Mouse (Mus musculus) heart, embryonic 10.5 days (tissue): ENCODE results near the gene Gm10197. TPM values are rescaled to one million over a fixed set of nuclear protein-coding genes. Genes with fewer than 3 reads are reported as not detected.
A peak's percentile ranks its signal among the peaks of the same experiment; 100 is the strongest.
"Not testable (repeated sequence)": the region's sequence is repeated elsewhere in the genome, so short reads cannot be mapped to it uniquely, and the experiment has no call there.

Experiments
- DNase-seq: peaks from one replicate; pipeline ENCODE4 v3.0.0-alpha.2; 2017; ENCODE audit warnings: low spot score
- H3K27ac ChIP-seq: fragments of 300-500 bp; sonication (generic); 2 replicates; pipeline ENCODE4 v1.5.1; 2016; ENCODE audit warnings: mild to moderate bottlenecking
- H3K27me3 ChIP-seq: fragments of 300-500 bp; sonication (generic); 2 replicates; pipeline ENCODE4 v1.6.1; 2016; ENCODE audit warnings: mild to moderate bottlenecking; ENCODE audit not compliant: poor library complexity, insufficient read depth, severe bottlenecking
- H3K36me3 ChIP-seq: fragments of 300-500 bp; sonication (generic); 2 replicates; pipeline ENCODE4 v1.6.1; 2016; ENCODE audit warnings: mild to moderate bottlenecking, moderate library complexity
- H3K4me1 ChIP-seq: fragments of 300-500 bp; sonication (generic); 2 replicates; pipeline ENCODE4 v1.6.1; 2016; ENCODE audit warnings: mild to moderate bottlenecking
- H3K4me3 ChIP-seq: fragments of 300-500 bp; sonication (generic); 2 replicates; pipeline ENCODE4 v1.5.1; 2016; ENCODE audit warnings: mild to moderate bottlenecking, moderate library complexity
- H3K9me3 ChIP-seq: fragments of 300-500 bp; sonication (generic); 2 replicates; pipeline ENCODE4 v1.6.1; 2016; ENCODE audit warnings: mild to moderate bottlenecking, moderate library complexity
- WGBS: fragments of 180-500 bp; shearing (Covaris S2); methylation state at CpG from one replicate; pipeline ENCODE4 v1.1.7; 2016; 5-methylcytosine and 5-hydroxymethylcytosine counted together
- polyA plus RNA-seq: library from polyadenylated mRNA; unstranded; fragments of >200 nt; fragmentation: Nextera tagmentation; extraction: Ambion mirVana; gene quantifications from 2 replicates; pipeline ENCODE4 v1.2.1, GENCODE M21; 2016

The Gm10197 gene
- polyA plus RNA-seq, 1 experiment from 2014 or later = not detected

DNA sequence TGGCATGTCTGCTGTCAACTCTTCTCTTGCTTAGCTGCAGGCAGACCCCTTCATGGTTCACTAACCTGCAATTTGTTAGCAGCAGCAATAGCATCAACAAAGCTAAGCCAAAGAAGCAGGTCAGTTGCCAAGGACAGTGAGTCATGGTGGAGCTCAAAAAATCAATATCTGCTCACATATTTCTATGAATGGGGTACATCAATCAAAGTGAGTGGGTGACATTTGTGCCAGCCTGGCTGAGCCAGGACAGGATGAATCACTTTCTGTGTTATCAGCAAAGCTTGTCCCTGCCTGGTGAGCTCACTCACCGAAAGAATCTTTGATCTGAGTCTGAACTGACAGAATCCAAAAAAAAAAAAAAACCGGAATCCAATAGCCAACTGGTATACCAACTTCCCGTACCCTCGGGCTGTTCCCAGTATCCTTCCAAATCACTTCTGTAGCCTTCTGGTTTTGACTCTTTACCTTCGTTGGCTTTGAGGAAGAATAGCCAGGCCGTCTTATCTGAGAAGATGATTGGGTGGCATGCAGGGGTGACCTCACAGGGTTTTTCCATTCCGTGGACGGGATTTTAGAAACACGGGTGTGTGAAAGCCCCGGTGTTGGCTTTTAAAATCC is 32.8 kb upstream of the Gm10197 start:
- H3K27ac ChIP-seq = no peak overlapping the region
- DNase-seq = peak; percentile 30
- H3K4me3 ChIP-seq = no peak overlapping the region
- H3K36me3 ChIP-seq = no peaks in the 10 kb centered on the region
- no peaks in the 10 kb centered on the region for H3K27me3 ChIP-seq
- H3K9me3 ChIP-seq = no peaks in the 10 kb centered on the region
- 74% methylated on average over 10 of the region's 10 CpGs for WGBS
- peaks cover 8% of the 10 kb centered on the region; the same call in 1 of the 2 replicates for H3K4me1 ChIP-seq

DNA sequence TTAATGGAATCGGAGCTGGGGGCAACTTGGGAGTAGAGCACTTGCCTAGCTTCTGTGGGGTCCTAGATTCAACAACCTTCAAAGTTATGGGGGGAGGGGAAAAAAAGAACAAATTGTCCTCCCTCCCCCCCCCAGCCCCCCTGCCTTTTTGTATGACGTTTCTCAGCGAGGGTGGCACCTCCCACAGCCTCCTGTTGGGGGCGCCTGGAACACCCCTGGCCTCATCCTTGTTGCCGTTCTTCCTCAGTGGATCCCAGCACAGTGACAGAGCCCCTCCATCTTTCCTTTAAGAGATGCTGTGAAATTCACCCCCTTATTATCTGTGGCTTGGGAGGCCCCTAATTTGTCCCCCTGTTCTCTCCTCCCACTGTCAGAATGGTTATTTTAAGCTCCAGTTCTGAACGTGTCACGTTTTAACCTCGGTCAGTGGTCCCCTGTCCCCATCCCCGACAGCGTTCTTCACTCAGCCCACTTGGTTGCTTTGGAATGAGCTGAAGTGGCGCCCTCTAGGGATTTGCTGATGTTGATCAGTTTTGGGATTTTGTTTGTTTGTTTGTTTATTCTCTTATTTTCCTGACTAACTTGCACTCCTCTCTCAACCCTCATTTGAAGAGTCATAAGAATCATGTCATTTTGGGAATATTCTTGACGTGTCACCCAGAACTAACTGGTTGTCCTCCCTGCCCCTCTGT is 31.3 kb upstream of the Gm10197 start:
- Histone ChIP-seq H3K9me3 (no peaks in the 10 kb centered on the region), H3K27me3 (no peaks in the 10 kb centered on the region), H3K4me3 (no peak overlapping the region), H3K4me1 (peaks cover 4% of the 10 kb centered on the region; the same call in 1 of the 2 replicates), H3K36me3 (no peaks in the 10 kb centered on the region), H3K27ac (no peak overlapping the region)
- 48% methylated on average over 12 of the region's 12 CpGs for WGBS
- peak; percentile 60 for DNase-seq

DNA sequence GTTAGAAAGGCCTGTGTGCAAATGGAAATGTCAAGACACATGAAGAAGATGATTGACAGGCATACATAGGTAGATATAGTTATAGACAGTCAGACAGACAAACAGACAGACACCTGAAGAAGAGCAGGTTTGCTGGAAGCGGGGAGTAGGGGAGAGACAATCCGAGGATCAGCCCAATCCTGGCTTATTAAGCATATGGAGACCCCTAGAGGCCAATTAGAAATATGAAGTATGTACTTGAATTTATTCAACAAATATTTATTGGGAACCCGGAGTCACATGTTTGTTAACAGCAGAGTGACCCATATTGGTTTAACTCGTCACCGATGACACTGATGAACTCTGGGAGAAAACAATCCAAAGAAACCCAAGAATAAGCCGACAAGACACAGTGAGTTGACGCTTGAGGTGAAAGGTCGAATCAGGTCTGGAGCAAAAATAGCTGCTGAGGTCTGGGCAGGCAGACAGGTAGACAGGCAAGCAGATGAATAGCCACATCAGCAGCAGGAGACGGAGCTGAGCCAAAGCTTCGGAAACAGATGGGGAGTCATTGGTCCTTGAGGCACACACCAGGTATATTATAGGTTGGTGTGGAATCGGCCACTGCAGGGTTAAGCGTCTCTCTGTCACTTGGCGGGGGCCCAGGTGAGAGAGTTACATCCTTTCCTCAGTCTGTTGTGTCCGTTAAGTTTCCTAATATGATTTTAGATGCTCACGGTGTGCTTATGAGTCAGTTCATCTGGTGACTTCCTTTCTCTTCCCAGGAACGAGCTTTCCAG is 29.0 kb upstream of the Gm10197 start:
- DNase-seq = peak; percentile 68
- Histone ChIP-seq H3K4me3 (no peak overlapping the region), H3K4me1 (no peaks in the 10 kb centered on the region), H3K36me3 (no peaks in the 10 kb centered on the region), H3K27me3 (no peaks in the 10 kb centered on the region), H3K27ac (no peak overlapping the region), H3K9me3 (no peaks in the 10 kb centered on the region)
- WGBS = 81% methylated on average over 16 of the region's 16 CpGs

DNA sequence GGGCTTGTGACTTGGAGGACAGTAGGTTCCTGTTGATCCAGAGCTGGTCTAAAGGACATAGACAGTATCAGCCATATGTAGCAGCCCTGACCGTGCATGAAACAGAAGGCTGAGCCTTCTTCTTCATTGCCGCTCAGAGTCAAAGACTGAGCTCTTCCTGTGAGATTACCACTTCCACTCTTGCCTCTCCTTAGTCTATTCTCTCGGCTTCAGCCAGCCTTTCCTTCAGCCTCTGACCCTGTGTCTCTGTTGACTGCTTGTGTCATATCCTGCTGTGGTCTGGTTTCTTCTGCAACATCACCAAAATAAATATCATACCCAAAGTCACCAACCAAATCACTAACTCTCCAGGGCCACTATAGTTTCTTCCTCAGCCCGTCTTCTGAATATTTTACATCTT is 27.6 kb upstream of the Gm10197 start:
- WGBS = 72% methylated on average over 4 of the region's 4 CpGs
- no peaks in the 10 kb centered on the region for H3K9me3 ChIP-seq
- H3K4me3 ChIP-seq = no peak overlapping the region
- H3K27ac ChIP-seq = no peak overlapping the region
- no peaks in the 10 kb centered on the region for H3K4me1 ChIP-seq
- no peaks in the 10 kb centered on the region for H3K27me3 ChIP-seq
- DNase-seq = peak; percentile 41
- H3K36me3 ChIP-seq = no peaks in the 10 kb centered on the region

DNA sequence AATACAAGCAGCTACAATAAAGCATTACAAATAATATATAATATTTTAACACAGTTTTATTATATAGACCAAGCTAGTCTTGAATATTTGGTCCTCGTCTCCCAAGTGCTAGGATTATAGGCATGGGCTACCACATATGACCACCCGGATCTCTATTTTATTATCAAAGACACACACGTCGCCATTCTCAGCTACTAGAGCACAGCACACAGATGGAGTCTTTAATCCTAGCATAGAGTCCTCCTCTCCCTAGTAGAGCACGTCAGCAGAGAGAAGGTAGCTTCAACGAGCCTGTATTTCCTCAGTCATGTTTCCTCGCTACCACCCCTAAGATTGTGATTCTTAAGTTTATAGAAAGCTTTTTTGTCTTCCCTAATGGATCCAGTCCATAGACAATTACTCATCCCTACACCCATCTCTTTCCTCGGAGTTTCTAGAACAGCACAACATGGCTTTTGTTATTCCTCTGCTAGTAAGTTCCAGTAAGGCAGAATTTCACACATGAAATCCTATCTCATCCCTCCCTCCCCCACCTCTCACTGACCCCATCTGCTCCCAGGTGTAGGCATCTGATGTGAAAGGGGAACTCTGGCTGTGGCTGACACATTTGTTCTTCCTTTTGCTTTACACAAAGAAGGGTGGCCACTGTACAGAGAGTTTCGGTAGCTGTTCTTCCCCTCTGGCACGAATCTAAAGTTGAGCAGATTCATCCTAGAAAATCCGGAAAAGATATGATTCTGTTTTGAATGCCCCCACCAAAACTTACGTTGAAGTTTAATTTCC is 26.1 kb upstream of the Gm10197 start:
- Histone ChIP-seq H3K4me1 (no peaks in the 10 kb centered on the region), H3K27me3 (no peaks in the 10 kb centered on the region), H3K4me3 (no peak overlapping the region), H3K27ac (no peak overlapping the region), H3K9me3 (no peaks in the 10 kb centered on the region), H3K36me3 (no peaks in the 10 kb centered on the region)
- peak; percentile 64 for DNase-seq
- 77% methylated on average over 12 of the region's 12 CpGs for WGBS

DNA sequence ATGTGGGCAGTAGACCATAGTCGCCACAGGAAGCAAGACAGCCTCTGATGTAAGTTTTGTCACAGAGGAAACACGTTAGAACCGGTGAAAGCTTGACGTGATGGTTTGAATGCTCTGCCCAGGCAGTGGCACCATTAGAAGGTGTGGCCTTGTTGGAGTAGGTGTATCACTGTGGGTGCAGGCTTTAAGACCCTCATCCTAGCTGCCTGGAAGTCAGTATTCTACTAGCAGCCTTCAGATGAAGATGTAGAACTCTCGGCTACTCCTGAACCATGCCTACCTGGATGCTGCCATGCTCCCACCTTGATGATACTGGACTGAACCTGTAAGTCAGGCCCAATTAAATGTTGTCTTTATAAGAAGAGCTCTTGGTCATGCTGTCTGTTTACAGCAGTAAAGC is 24.2 kb upstream of the Gm10197 start:
- not testable (repeated sequence) for H3K4me3 ChIP-seq, H3K36me3 ChIP-seq, H3K27ac ChIP-seq, H3K9me3 ChIP-seq, H3K27me3 ChIP-seq, H3K4me1 ChIP-seq
- WGBS = 56% methylated on average over 5 of the region's 5 CpGs
- DNase-seq = peak; percentile 66

DNA sequence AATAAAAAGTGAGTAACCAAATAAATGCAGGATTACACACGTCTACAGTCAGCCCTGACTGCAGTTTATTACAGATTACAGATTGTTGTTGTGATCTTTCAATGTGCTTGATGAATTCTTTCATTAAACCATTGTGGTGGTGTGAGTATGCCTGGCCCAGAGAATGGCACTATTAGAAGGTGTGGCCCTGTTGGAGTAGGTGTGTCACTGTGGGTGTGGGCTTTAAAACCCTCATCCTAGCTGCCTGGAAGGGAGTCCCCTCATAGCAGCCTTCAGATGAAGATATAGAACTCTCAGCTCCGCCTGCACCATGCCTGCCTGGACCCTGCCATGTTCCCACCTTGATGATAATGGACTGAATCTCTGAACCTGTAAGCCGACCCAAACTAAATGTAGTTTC is 23.4 kb upstream of the Gm10197 start:
- not testable (repeated sequence) for H3K9me3 ChIP-seq, H3K27ac ChIP-seq, H3K4me1 ChIP-seq, H3K27me3 ChIP-seq, H3K36me3 ChIP-seq, H3K4me3 ChIP-seq
- DNase-seq = peak; percentile 43
- WGBS = 74% methylated on average over 3 of the region's 3 CpGs

DNA sequence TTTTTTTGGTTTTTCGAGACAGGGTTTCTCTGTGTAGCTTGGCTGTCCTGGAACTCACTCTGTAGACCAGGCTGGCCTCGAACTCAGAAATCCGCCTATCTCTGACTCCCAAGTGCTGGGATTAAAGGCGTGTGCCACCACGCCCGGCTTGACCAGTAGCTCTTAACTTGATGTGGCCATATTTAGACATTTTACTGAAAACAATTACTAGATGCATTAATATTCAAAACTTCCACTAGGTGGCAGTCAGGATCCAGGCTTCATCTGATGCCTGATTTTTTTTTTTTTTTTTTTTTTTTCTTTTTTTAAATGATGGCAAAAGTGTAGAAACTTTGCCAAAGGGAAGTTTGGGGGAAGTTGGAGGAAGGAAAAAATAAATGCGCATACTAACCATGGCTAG is 23.0 kb upstream of the Gm10197 start:
- DNase-seq = peak; percentile 61
- H3K27me3 ChIP-seq = no peaks in the 10 kb centered on the region
- 17% methylated on average over 7 of the region's 7 CpGs for WGBS
- H3K36me3 ChIP-seq = no peaks in the 10 kb centered on the region
- H3K4me1 ChIP-seq = peaks cover 7% of the 10 kb centered on the region
- no peak overlapping the region for H3K4me3 ChIP-seq
- H3K9me3 ChIP-seq = no peaks in the 10 kb centered on the region
- H3K27ac ChIP-seq = no peak overlapping the region

DNA sequence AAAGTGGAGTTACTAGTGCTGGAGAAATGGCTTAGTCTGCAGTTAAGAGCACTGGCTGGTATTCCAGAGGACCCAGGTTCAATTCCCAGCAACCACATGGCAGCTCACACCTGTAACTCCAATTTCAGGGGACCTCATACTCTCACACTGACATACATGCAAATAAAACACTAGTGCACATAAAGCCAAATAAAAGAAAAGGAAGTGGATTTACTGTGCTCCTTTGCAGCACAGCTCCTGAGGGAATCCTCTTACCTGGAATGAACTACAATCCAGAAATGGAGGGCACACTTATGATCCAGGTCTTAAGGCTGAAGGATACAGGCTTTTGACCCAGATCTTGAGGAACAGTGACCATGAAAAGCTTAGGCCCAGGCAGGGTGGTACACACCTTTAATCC is 22.1 kb upstream of the Gm10197 start:
- no peak overlapping the region for H3K27ac ChIP-seq
- H3K36me3 ChIP-seq = peaks cover 5% of the 10 kb centered on the region
- no peak overlapping the region for H3K4me3 ChIP-seq
- H3K27me3 ChIP-seq = no peaks in the 10 kb centered on the region
- H3K4me1 ChIP-seq = peaks cover 11% of the 10 kb centered on the region
- peak; percentile 54 for DNase-seq
- H3K9me3 ChIP-seq = no peaks in the 10 kb centered on the region

DNA sequence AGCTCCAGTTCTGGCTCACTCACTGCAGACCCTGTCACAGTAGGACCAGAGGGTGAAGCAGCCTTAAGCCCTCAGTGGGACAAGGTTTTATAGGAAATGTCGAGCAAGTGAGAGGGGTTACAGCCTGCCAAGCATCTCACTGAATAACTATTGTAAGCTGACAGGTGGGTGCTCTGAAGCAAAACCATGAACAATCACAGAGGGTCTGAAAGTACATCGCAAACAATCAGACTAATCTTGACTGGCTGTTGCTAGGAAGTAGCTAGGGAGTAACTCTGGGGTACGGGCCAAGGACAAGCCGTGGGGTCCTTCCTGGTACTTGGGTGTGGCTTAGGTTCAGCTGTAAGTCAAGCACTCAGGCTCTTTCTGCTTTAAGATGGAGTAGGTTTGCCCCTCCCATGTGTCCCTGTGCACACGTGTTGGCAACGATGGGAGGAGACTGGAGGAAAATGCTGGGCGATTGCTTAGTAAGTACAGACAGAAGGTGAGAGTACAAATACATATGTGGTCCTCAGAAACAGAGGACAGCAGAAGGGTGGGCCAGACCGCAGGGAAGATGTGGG is 21.3 kb upstream of the Gm10197 start:
- Histone ChIP-seq H3K27me3 (no peaks in the 10 kb centered on the region), H3K36me3 (peaks cover 13% of the 10 kb centered on the region), H3K9me3 (no peaks in the 10 kb centered on the region), H3K4me1 (peaks cover 11% of the 10 kb centered on the region), H3K27ac (no peak overlapping the region), H3K4me3 (no peak overlapping the region)
- DNase-seq = peak; percentile 63
- whole genome bisulfite sequencing = 79% methylated on average over 8 of the region's 8 CpGs

DNA sequence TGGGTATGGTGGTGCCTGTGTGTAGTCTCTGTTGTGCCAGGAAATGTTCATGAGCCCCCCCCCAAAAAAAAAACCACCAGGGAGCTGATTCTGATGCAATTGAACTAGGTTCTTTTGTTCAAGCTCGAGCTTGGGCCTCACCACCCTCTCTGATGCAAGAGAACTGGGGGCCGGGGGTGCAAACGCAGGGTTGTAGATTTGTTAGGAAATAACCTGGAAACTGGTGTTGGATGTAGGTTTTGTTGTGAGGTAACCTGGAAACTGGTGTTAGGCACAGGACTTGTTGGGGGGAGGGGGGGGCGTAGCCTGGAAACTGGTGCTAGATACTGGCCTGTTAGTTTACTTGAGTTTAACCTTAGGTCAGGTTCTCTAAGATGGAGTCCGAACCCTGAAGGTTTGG is 20.2 kb upstream of the Gm10197 start:
- peak; percentile 58 for DNase-seq
- H3K4me1 ChIP-seq = peaks cover 11% of the 10 kb centered on the region
- H3K36me3 ChIP-seq = peaks cover 24% of the 10 kb centered on the region
- no peaks in the 10 kb centered on the region for H3K27me3 ChIP-seq
- H3K9me3 ChIP-seq = no peaks in the 10 kb centered on the region
- H3K4me3 ChIP-seq = peak overlapping the region; percentile 84
- H3K27ac ChIP-seq = peak overlapping the region; percentile 97
- 93% methylated on average over 5 of the region's 5 CpGs for WGBS

DNA sequence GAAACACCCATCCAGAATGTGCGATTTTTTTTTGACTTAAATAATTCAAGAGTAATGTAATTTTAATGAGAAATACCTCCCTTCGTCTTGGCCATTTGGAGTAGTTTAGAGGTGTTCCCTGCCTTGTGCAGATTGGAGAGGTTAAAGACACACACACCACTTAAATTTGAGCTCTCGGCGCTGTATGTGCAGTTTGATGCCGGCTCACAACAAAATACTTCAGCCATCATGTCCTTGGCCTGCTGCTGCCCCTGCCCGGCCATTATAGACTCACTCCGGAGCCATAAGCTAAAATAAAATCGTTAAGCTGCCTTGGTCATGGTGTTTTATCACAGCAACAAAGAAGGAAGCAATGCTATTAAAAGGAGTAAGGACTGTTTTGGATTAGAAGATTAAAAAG is 19.8 kb upstream of the Gm10197 start:
- DNase-seq = peak; percentile 43
- Histone ChIP-seq H3K27me3 (no peaks in the 10 kb centered on the region), H3K27ac (peak overlapping the region; percentile 97), H3K4me1 (peaks cover 11% of the 10 kb centered on the region), H3K4me3 (peak overlapping the region; percentile 84), H3K9me3 (no peaks in the 10 kb centered on the region), H3K36me3 (peaks cover 28% of the 10 kb centered on the region)
- WGBS = 46% methylated on average over 8 of the region's 8 CpGs
